Mouse (Mus musculus) urinary bladder, postnatal 25 days (tissue): ENCODE data around the gene Wdr74.
"Not testable (repeated sequence)": the region's sequence is repeated elsewhere in the genome, so short reads cannot be mapped to it uniquely, and the experiment has no call there.

Experiments
- DNase-seq: peaks from one replicate; pipeline ENCODE4 v3.0.0; 2022; ENCODE audit warnings: low spot score

Wdr74 gene

DNA sequence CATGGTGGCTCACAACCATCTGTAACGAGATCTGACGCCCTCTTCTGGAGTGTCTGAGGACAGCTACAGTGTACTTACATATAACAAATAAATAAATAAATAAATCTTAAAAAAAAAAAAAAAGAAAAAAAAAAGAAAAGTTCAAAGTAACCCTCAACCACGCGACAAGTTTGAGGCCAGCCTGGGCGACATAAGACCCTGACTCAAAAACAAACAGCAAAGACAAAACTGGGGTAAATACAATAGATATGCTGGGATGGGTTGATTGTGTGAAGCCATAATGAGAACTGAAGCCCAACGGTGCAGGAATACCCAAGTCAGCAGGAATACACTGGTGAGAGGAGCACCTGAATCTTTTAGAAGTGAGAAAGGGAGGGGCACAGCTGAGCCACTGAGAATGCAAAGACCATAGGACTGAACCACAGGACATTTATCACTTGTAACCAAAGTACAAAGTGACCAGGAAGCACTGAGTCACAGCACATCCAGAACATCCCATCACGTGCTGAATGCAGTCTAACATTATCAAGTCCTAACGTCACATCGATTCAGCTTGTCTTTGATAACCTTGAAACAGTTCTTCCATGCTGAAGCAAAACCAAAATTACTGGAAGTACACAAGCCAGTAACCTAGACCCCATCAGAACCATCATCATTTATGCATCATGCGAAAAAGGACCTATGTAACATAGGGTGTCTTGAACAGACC lies 18.7 kb upstream of the Wdr74 start:
- no peak for DNase-seq

DNA sequence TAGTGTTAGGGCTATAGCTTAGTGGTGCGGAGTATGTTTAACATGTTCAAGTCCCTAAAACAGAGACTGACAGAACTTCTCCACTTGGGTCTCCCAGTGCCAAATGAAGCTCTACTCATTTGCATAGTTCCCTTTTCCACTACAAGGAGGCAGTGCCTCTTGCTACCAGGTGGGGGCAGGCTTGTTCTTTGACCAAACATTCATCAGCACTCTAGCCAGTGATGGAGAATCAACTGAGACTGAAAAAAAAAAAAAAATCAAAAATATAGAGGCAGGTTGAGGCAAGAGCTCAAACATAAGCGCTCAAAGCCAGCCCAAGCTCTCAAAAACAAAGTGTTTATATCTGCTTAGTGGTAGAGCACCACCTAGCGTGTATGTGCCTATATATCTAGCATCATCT lies 17.3 kb upstream of the Wdr74 start:
- peak; percentile 61 for DNase-seq

DNA sequence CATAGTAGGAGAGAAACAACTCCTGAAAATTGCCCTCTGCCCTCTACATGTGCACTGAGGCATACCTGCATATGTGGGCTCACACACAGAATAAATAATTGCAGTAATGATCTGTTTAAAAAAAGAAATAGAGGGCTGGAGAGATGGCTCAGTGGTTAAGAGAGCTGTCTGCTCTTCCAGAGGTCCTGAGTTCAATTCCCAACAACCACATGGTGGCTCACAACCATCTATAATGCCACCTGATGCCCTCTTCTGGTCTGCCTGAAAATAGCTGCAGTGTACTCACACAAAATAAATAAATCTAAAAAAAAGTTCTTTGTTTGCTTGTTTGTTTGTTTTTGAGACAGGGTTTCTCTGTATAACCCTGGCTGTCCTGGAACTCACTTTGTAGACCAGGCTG lies 16.6 kb upstream of the Wdr74 start:
- DNase-seq, result not testable (repeated sequence)

DNA sequence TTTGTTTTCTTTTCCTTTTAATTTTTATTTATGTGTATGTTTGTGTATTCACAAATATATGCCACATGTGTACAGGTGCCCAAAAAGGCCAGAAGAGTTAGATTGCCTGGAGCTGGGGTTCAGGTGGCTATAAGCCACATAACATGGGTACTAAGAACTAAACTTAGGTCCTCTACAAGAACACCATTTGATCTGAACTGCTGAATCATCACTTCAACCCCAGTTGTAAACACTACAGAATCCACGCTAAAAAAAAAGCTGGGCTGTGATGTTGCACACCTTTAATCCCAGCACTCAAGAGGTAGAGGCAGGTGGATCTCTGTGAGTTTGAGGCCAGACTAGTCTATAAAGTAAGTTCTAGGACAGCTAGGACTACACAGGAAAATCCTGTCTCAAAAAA lies 14.2 kb upstream of the Wdr74 start:
- DNase-seq, result no peak

DNA sequence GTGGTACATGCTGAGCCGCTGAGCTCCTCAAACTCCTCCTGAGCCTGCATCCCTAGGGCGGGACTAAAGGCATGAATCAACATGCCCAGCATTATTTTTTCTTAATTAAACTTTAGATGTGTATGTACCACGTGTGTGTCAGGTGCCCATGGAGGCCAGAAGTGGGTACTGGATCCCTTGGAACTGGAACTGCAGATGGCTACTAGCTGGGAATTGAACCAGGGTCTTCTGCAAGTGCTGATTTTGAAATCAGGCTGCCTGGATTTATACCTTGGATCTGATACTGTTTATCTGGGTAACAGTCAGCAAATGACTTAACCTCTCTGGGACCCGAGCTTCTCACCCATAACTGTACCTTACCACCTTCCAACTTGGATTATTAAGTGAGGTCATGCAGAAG lies 13.6 kb upstream of the Wdr74 start:
- no peak for DNase-seq

DNA sequence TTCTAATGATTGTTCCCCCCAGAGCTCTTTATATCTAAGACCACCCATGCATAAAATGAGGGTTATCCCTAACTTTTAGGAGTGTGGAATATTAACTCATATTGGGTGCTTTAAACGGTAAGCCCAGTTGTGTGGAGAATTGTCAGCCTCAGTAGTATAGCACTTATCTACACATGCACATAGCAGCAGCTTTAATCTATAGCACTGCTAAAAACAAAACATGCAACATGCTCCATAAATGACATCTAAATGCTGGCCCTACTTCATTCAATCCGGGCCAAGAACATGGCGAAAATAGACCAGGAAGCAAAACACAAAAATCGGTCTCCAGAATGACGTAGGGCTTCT lies 13.1 kb upstream of the Wdr74 start:
- DNase-seq, result no peak

DNA sequence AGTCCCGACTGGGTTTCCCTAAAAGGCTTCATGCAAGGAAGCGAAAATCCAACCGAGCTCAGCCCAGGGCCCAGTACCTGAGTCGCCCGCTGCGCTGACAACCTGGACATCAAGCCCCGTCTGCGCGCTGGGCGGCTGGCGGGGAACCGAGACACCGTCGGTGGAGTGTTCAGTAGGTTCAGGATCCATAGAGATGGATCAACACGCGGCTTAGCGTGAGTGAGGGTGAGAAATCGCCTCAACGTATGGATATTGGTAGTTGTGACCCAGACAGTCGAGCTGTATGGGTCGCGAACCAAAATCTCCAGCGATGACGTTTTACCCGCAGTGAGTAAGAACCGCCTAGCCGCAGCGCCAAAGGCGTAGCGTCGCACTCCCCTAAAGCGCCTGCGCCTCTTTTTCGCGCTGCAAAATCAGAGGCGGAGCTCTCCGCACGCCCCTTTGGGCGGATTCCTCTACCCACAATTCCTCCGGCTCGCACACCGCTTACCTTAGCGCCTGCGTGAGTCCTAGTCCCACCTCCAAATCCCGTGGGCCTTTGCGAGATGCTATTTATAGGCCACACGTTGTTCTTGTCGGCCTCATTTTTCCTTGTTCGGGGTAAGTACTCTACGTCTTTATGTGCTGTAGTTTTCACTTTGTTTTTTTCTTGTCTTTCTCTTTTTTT lies 12.6 kb upstream of the Wdr74 start, which contains the start of gene Slc3a2:
Gene Slc3a2 (minus strand): TSS at position 463 of the 667 bp plus-strand sequence.
- peak; percentile 88 for DNase-seq

DNA sequence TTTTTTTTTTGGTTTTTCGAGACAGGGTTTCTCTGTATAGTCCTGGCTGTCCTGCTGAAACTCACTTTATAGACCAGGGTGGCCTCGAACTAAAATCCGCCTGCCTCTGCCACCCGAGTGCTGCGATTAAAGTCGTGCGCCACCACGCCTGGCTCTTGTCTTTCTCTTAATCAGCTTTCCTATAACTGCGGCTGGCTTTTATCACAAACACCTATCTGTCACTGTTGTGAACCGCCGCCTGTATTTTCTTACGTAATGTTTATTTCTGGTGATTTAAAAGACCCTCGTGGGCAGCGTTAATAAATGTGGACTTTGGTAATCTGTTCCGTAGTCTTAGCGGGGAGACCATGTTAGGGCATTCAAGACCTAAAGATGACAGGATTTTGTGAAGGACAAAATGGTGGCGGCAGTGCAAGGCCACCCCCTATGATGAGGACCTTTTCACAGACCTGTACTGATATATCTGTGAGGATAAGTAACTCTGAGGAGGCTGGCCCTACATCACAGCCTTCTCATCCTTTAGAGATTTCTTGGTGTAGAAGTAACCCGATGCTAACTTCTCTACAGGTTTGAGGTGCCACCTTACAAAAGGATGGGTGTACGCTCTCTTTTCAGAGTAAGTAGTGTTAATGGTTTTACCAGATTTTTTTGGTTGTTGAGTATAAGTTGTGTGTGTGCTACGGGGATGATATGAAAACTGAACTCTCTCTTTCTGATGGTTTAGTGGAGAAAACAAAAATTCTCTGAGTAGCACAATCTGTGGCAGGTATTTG lies 11.9 kb upstream of the Wdr74 start:
- DNase-seq, result no peak

DNA sequence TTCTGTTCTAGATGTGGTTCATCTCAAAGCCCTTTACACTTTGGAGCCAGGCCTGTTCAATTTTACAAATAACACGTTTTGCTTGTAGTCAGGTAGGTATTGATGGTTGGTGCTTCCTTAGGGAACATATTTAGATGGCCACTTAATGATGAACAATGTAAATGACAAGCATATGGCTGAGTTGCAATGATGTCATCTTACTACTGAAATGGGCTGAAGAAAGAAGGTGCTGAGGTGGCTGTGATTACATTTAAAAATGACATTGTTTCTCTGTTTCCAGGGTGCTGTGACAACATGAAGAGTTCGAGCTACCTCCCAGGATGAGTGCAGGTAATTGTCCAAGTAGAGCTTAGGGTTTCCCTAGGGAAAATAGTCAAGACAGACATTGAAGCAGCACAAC lies 11.2 kb upstream of the Wdr74 start:
- DNase-seq, result no peak

DNA sequence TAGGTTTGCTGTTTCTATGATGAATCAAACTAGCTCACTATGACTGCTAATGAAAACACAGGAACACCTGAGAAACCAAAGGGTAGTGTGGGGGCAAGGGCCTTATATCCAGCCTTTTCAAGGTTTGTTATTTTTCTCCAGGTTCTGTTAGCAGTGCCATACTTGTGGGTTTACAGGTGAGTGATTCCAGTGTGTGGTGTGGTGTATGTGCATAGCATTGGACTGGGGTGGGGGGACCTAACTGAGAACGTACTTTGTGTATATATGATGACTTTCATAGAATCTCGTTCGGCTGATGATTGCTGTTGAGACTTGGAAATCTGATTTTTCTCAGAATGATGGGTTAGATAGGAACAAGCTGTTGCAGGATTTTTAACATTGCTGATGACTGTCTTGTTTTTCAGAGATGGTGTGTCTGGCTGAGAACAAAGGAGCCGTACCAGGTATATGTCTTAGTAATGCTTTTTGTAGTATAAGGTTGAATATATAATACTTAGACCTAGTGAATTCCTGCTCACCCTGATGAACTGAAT lies 10.5 kb upstream of the Wdr74 start:
- DNase-seq, result no peak

DNA sequence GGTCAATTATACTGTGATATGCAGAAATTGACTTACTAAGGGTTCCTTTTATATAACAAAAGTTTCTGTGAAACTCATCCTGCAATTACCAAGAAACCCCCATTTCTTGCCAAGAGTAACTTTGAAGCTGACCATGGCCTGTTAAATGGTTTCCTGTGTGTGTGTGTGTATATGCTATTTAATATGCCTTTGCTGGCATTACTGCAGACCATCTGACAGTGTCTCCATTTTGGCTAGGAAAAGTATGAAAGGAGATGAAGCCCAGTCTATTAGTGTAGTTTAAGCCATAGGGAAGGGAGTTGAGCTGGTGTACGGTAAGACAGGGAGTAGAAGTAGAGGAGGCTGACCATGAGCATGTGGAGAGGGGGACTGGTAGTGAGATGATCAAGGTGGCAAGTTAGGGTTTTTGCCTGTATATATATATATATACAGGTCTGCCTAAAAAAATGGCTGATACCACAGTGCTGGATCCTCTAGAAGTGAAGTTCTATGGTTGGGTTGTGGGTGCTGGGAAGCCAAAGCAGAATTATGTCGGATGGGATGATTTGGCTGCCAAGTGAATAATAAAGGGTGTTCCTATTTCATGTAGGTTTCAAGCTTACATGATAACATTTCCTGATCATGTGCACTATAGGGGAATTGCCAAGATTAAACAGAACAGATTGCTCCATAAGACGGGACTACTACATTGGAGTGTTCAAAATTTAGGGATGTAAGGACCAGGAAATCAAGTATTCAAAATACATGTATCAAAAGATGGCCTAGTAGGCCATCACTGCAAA lies 8.8 kb upstream of the Wdr74 start:
- DNase-seq, result no peak

DNA sequence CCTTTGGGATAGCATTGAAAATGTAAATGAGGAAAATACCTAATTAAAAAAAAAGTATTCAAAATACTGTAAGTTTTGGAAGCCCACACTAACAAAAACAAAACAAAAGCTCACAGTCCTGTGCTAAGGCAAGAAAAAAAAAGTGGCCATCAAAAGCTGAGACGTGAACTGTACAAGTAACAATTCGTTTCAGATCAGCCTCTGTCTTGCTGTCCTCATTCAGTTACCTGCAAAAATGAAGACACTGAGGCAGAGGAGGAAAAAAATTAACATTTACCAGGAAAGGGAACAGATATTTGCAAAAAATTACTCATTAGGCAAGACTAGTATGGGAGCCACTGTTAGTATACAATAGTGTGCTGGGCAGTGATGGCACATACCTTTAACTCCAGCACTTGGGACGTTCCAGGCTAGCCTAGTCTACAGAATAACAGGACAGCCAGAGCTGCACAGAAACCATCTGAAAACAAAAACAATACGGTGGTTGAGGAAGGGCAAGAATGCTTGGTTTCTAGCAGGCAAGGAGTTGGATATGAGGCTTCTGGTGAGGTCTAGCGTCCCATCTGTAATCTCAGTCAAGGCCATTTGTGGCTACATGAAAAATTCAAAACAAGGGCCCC lies 8.0 kb upstream of the Wdr74 start:
- no peak for DNase-seq

DNA sequence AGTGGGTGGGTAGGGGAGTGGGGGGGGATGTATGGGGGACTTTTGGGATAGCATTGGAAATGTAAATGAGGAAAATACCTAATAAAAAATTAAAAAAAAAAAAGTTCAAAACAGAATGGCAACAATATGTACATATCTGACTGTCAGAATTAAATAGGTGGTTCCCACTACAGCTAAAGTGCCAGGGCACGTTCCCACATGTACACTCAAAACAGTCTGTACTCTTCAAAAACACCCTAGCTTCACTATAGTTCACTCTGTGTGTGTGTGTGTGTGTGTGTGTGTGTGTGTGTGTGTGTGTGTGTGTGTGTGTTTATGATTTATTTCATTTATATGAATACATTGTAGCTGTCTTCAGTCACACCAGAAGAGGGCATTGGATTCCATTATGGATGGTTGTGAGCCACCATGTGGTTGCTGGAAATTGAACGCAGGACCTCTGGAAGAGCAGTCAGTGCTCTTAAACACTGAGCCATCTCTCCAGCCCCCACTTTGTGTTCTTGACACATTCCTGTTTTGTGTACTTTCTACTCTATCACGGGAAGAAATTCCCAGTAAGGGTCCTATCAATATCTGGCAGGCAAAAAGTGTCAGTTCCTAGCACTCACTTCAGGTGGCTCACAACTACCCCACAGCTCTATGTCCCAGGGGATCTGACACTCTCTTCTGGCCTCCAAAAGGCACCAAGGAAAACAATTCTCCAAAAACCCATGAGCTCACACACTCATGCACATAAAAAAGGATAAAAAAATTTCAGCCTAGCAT lies 7.1 kb upstream of the Wdr74 start:
- not testable (repeated sequence) for DNase-seq

DNA sequence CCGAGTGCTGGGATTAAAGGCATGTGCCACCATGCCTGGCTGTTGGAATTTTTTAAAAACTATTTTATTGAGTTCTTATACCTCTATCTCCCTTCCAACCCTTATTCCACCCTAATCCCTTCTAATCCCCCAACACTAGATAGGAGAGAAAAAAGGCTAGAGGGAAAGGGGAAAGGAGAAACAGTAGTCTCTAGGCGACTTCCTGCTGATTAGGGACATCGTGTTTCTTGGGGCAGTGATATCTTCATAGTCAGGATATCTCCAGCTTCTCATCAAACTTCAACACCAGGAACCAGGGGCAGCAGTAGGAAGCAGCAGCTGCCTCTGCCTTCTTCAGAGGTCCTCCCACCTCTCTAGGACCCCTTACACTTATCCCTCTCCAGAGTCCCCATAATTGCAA lies 1.3 kb upstream of the Wdr74 start:
- no peak for DNase-seq

DNA sequence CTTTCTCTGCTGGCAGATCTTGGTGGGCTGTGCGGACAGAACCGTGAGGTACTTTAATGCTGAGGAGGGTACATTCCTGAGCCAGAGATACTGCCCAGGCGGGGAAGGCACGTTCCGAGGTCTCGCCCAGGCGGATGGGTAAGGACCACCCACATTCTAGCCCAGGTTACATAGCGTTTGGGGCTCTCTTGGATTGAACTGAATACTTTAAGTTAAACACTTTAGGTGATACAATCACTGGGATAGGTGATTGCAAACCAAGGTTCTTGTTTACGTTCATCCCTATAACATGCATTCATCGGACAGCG lies 487 bp downstream of the Wdr74 start:
- DNase-seq, result no peak

DNA sequence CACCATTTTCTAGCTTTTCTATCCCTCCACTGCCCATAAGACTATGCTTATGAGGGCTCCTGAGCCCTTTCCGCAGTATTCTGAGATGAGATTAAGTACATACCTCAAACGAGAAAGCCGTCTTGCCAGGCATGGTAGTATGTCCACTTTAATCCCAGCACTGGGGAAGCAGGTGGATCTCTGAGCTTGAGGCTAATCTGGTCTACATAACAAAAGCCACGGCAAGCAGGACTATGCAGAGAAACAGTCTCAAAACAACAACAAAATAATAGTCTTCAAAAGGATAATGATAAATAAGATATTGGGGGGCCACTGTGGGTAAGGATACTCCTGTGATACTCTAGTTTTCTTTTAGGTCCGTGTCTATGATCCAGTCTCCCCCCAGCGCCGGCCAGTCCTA lies 3.3 kb downstream of the Wdr74 start:
- no peak for DNase-seq

DNA sequence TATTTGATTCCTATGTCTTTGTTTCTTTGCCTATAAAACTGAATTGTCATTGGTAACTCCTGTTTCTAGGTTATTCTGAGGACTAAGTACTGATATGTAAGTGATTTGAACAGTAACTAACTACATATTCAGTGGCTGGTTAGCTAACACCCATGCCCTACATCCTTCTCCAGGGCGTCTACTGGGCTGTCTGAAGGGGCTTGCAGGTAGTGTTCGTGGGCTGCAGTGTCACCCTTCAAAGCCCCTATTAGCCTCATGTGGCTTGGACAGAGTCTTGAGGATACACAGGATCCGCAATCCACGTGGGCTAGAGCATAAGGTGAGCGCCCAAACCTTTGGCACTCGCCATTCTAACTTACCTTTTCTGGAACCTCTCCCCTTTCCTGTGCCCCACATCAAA lies 4.0 kb downstream of the Wdr74 start:
- DNase-seq, result no peak

DNA sequence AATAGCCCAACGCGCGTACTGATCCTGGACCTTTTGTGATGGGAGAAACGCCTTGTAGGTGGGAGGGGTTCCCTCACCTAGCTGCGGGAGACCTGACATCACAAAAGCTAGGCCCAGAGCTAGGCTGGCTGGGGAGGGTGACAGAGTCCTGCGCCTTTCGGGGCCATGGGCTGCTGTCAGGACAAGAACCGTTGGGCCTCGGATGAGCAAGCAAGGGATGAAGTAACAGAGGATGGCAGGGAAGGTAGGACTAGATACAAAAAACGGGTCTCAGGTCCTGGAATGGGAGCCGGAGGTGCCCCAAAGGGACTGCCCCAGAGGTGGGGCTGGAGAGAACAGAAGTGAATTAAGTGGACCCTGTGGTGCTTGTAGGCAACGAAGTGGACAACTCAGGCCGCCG lies 5.0 kb downstream of the Wdr74 start, which contains the start of gene 1700092M07Rik:
Gene 1700092M07Rik (plus strand): TSS at position 116 of the 400 bp plus-strand sequence.
- no peak for DNase-seq

DNA sequence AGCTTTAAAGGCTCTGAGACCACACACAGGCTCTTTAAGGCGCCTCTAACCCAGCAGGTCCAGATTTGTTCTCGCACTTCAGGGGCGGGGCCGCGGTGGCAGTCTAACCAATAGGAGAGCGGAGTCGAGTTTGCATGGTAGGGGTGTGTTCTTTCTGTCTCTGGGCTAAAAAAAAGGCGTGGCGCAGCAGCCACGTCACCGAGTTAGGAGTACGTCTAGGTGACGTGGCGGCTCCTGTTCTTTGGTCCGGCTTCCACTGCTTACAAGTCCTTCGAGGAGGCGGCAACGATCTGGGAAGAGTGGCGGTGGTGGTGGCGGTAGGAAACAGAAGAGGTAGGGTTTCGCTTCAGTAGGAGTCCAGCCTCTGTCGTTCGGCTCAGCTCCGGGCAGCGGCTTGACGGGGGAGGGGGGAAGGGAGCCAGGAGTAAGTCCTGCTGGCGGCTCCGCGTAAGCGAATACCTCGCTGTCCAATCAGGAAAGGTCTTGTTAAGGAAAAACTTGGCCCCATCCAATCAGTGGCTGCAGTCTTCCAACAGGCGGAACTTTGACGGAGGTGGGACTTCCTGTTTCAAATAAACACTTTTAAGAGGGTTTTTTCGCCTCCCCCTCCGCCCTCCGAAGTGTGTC lies 5.7 kb downstream of the Wdr74 start, which contains the start of gene Stx5a:
Gene Stx5a (plus strand): TSS at position 171 of the 627 bp plus-strand sequence.
- peak; percentile 84 for DNase-seq

DNA sequence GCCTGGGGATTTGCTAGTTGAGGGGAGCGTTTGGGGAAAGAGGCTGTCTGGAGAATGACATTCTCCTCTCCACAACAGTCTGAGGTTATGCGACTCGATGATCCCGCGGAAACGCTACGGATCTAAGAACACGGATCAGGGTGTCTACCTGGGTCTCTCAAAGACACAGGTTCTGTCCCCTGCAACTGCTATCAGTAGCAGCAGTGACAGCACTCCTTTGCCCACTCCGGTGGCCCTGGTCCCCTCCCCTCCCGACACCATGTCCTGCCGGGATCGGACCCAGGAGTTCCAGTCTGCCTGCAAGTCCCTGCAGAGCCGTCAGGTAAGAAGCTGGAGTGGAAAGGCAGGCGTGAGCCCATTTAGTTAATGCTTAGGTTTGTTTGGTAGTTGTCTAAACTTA lies 6.5 kb downstream of the Wdr74 start:
- no peak for DNase-seq
